Mouse (Mus musculus) liver, embryonic 16.5 days (tissue): ENCODE data around the gene Irf5. TPM values are rescaled to one million over a fixed set of nuclear protein-coding genes. Genes with fewer than 3 reads are reported as not detected.
A peak's percentile ranks its signal among the peaks of the same experiment; 100 is the strongest.

Experiments
- ATAC-seq: fragments of 200-750 bp; cut with Nextera tagmentation; 2 replicates; pipeline ENCODE4 v1.8.0; 2017; ENCODE audit warnings: low read depth, mild to moderate bottlenecking, moderate number of reproducible peaks, moderate library complexity
- H3K27ac ChIP-seq: fragments of 300-500 bp; sonication (generic); 2 replicates; pipeline ENCODE4 v1.5.1; 2014; ENCODE audit warnings: mild to moderate bottlenecking, low read length
- H3K27me3 ChIP-seq: fragments of 300-500 bp; sonication (generic); 2 replicates; pipeline ENCODE4 v1.6.1; 2014; ENCODE audit warnings: low read depth, low read length, mixed read lengths; ENCODE audit not compliant: control insufficient read depth, insufficient read depth
- H3K36me3 ChIP-seq: fragments of 300-500 bp; sonication (generic); 2 replicates; pipeline ENCODE4 v1.6.1; 2014; ENCODE audit warnings: mild to moderate bottlenecking; ENCODE audit not compliant: control insufficient read depth, insufficient read depth
- H3K4me1 ChIP-seq: fragments of 300-500 bp; sonication (generic); 2 replicates; pipeline ENCODE4 v1.6.1; 2014; ENCODE audit warnings: low read depth, low read length, mixed read lengths; ENCODE audit not compliant: control insufficient read depth
- H3K4me2 ChIP-seq: fragments of 300-500 bp; sonication (generic); 2 replicates; pipeline ENCODE4 v1.6.1; 2014; ENCODE audit warnings: low read depth, low read length, mixed read lengths
- H3K4me3 ChIP-seq: fragments of 300-500 bp; sonication (generic); 2 replicates; pipeline ENCODE4 v1.5.1; 2014; ENCODE audit warnings: low read depth, mild to moderate bottlenecking, low read length
- H3K9ac ChIP-seq: fragments of 300-500 bp; sonication (generic); 2 replicates; pipeline ENCODE4 v1.6.1; 2014; ENCODE audit warnings: low read depth, low read length
- H3K9me3 ChIP-seq: fragments of 300-500 bp; sonication (generic); replicated peaks from 2 replicates; pipeline ENCODE4 v1.6.1; 2016; ENCODE audit warnings: low read length; ENCODE audit not compliant: control insufficient read depth
- WGBS: fragments of 180-500 bp; shearing (Covaris S2); extraction: QIAGEN DNeasy Blood & Tissue Kit; methylation state at CpG from one replicate; pipeline ENCODE4 v1.1.7; 2014; ENCODE audit not compliant: insufficient replicate concordance; 5-methylcytosine and 5-hydroxymethylcytosine counted together
- polyA plus RNA-seq: library from polyadenylated mRNA; unstranded; fragments of >200 nt; fragmentation: Nextera tagmentation; extraction: Ambion mirVana; gene quantifications from 2 replicates; pipeline ENCODE4 v1.2.1, GENCODE M21; 2015

Irf5 gene
- polyA plus RNA-seq, 1 experiment from 2014 or later, result 11.4 TPM

- WGBS, result 40% methylated on average over 6 of the region's 6 CpGs
- Histone ChIP-seq H3K4me1 (no peaks in the 10 kb centered on the region), H3K27ac (no peak overlapping the region), H3K9ac (no peak overlapping the region), H3K27me3 (peaks cover 22% of the 10 kb centered on the region), H3K4me3 (no peak overlapping the region), H3K36me3 (no peaks in the 10 kb centered on the region), H3K9me3 (no peaks in the 10 kb centered on the region), H3K4me2 (no peak overlapping the region)
- ATAC-seq, result no peak
Measured at GRCm38 (mm10) chr6:29500810-29501209, 25.6 kb upstream of the Irf5 start.

DNA sequence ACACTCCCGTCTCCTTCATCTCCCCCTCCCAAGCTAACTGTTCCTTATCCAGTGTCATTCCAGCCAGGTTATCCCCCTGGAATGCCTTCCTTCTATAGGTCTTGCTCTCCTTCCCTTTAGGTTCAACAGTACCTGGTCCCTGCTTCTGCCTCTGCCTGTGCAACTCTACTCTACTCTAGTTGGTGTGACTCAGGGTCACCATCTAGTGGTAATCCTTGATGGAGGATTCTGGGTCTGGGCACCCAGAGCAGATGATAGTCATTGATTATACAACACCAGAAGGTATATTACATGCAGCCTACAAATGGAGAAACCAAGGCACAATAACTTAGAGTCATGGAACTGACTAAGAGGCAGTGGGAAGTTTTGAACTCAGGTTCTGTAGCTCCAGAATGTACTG is 24.8 kb upstream of the Irf5 start:
- Histone ChIP-seq H3K27me3 (peaks cover 22% of the 10 kb centered on the region), H3K4me1 (no peaks in the 10 kb centered on the region), H3K4me2 (no peak overlapping the region), H3K9ac (no peak overlapping the region), H3K4me3 (no peak overlapping the region), H3K9me3 (no peaks in the 10 kb centered on the region), H3K36me3 (no peaks in the 10 kb centered on the region), H3K27ac (no peak overlapping the region)
- no peak for ATAC-seq
- WGBS, result 83% methylated on average over 1 of the region's 1 CpGs

GRCm38 (mm10) chr6:29505493-29505892 is 20.9 kb upstream of the Irf5 start:
- H3K4me3 ChIP-seq, result no peak overlapping the region
- no peak for ATAC-seq
- no peak overlapping the region for H3K4me2 ChIP-seq
- no peak overlapping the region for H3K9ac ChIP-seq
- no peak overlapping the region for H3K27ac ChIP-seq
- H3K27me3 ChIP-seq, result peaks cover 31% of the 10 kb centered on the region
- no peaks in the 10 kb centered on the region for H3K4me1 ChIP-seq
- WGBS, result 63% methylated on average over 5 of the region's 5 CpGs
- H3K9me3 ChIP-seq, result no peaks in the 10 kb centered on the region
- H3K36me3 ChIP-seq, result no peaks in the 10 kb centered on the region

DNA sequence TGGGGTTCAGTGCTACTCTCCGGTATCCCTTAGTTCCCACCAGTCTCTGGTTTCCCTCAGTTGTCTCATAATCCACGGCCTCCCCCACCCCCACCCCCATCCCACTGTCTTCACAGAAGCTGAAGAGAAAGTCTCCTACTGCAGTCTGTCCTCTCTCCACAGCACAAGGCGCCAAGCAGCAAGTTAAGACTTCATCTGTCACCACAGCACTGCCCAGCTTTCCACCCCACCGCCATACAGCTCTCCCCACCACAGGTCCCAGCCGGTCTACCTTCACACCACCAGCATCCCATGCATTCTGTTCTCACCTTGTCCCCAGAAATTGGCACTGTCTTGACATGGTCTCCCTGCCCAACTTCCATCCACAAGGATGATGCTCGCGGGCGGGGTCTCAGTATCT is 19.6 kb upstream of the Irf5 start:
- 35% methylated on average over 8 of the region's 8 CpGs for WGBS
- Histone ChIP-seq H3K27me3 (peaks cover 31% of the 10 kb centered on the region), H3K4me2 (0 out of 2 replicates have a peak overlapping the region, but pooled peaks have one; percentile 59), H3K9me3 (no peaks in the 10 kb centered on the region), H3K4me3 (no peak overlapping the region), H3K4me1 (no peaks in the 10 kb centered on the region), H3K36me3 (no peaks in the 10 kb centered on the region), H3K27ac (no peak overlapping the region), H3K9ac (no peak overlapping the region)
- no peak for ATAC-seq

- H3K36me3 ChIP-seq, result no peaks in the 10 kb centered on the region
- peak within 1 kb of the TSS; percentile 59 for H3K4me2 ChIP-seq
- ATAC-seq, result peak; percentile 24; the same call in 1 of the 2 replicates
- 1% methylated on average over 47 of the region's 47 CpGs for WGBS
- H3K27me3 ChIP-seq, result peaks cover 31% of the 10 kb centered on the region
- H3K4me3 ChIP-seq, result peak within 1 kb of the TSS; percentile 48
- H3K4me1 ChIP-seq, result no peaks in the 10 kb centered on the region
- no peak within 1 kb of the TSS for H3K27ac ChIP-seq
- no peaks in the 10 kb centered on the region for H3K9me3 ChIP-seq
- H3K9ac ChIP-seq, result 0 out of 2 replicates have a peak within 1 kb of the TSS, but pooled peaks have one; percentile 22
Measured at GRCm38 (mm10) chr6:29507447-29508309, 18.7 kb upstream of the Irf5 start, which contains the start of gene Kcp. Gene Kcp, minus strand, starts transcription at chr6:29507952.

GRCm38 (mm10) chr6:29509086-29509485 is 17.3 kb upstream of the Irf5 start:
- 49% methylated on average over 2 of the region's 2 CpGs for WGBS
- H3K9ac ChIP-seq, result no peak overlapping the region
- no peaks in the 10 kb centered on the region for H3K4me1 ChIP-seq
- no peak overlapping the region for H3K27ac ChIP-seq
- no peak overlapping the region for H3K4me2 ChIP-seq
- peaks cover 31% of the 10 kb centered on the region for H3K27me3 ChIP-seq
- H3K4me3 ChIP-seq, result no peak overlapping the region
- H3K36me3 ChIP-seq, result no peaks in the 10 kb centered on the region
- no peak for ATAC-seq
- H3K9me3 ChIP-seq, result no peaks in the 10 kb centered on the region

DNA sequence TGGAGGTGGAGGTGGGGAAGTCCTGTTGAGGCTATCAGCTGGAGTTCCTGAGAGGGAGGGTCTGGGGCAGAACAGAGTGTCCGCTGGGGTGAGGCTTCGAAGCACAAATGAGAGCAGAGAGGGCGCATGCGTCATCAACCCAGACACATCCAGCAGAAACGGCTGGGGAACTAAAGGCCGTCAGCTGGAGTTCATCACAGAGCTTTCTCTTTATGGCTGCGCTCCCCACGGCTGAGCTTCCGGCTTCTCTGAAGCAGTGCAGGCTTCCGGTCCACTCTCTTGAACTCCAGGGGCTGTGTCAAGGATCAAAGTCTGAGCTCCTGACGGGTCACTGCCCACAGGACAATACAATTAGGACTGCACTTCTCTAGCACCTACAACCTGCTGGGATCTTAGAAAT is 13.1 kb upstream of the Irf5 start:
- Histone ChIP-seq H3K36me3 (no peaks in the 10 kb centered on the region), H3K4me2 (peak overlapping the region; percentile 30), H3K4me1 (no peaks in the 10 kb centered on the region), H3K27me3 (peaks cover 5% of the 10 kb centered on the region), H3K9me3 (no peaks in the 10 kb centered on the region), H3K4me3 (peak overlapping the region; percentile 7; the same call in 1 of the 2 replicates), H3K27ac (no peak overlapping the region), H3K9ac (no peak overlapping the region)
- WGBS, result 1% methylated on average over 11 of the region's 11 CpGs
- peak; percentile 78 for ATAC-seq

GRCm38 (mm10) chr6:29517139-29517538 is 9.3 kb upstream of the Irf5 start:
- H3K4me3 ChIP-seq, result no peak overlapping the region
- 5% methylated on average over 5 of the region's 5 CpGs for WGBS
- ATAC-seq, result no peak
- H3K4me1 ChIP-seq, result no peaks in the 10 kb centered on the region
- H3K4me2 ChIP-seq, result no peak overlapping the region
- no peaks in the 10 kb centered on the region for H3K9me3 ChIP-seq
- H3K36me3 ChIP-seq, result no peaks in the 10 kb centered on the region
- H3K27me3 ChIP-seq, result no peaks in the 10 kb centered on the region
- no peak overlapping the region for H3K27ac ChIP-seq
- H3K9ac ChIP-seq, result no peak overlapping the region

DNA sequence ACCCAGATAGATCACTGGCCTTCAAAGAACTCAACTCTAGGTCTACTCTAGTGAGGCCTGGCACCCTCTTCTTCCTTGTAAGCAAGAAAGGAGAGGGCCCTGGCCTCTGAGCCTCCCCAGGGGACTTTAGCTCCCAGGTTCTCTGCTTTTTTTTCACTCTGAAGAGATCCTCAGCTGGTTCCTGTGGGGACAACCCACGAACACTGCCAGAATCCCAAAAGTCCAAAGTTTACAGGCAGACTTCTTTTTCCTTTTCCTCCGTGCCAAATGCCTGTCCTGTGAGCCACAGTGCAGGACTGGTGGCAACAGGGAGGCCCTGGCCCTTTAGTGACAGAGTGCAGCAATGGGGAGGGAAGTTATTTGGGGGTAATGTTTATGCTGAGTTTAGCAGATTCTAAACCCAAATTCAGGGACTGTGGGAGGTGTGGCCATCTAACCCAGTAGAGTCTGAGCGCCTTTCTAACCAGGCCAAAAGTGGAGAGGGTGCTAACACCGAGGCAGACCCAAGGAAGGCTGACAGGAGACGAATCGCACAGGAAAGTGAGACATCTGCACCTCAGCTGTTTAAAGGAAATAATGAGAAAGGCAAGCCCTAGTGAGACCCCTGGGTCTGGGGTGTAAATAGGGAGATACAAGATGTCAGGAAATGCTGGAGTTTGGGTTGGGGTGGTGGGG is 3.7 kb upstream of the Irf5 start:
- H3K9ac ChIP-seq, result no peak overlapping the region
- H3K9me3 ChIP-seq, result no peaks in the 10 kb centered on the region
- no peak overlapping the region for H3K27ac ChIP-seq
- no peak overlapping the region for H3K4me3 ChIP-seq
- ATAC-seq, result no peak
- no peaks in the 10 kb centered on the region; the same call in none of the 2 replicates for H3K4me1 ChIP-seq
- peaks cover 26% of the 10 kb centered on the region for H3K27me3 ChIP-seq
- H3K4me2 ChIP-seq, result no peak overlapping the region
- WGBS, result 46% methylated on average over 6 of the region's 6 CpGs
- no peaks in the 10 kb centered on the region for H3K36me3 ChIP-seq
